Mouse (Mus musculus): ENCODE measurements around the gene Rer1. TPM values are rescaled to one million over a fixed set of nuclear protein-coding genes. Genes with fewer than 3 reads are reported as not detected.

The Rer1 gene
- polyA plus RNA-seq, 1 experiment = 82.5 TPM

- H3K4me1 ChIP-seq (ENCODE audit: control insufficient read depth, insufficient read depth, low read length) = peaks cover 11% of the 10 kb centered on the region
- no peaks in the 10 kb centered on the region for H3K36me3 ChIP-seq (ENCODE audit: control insufficient read depth, insufficient read depth, low read length, poor library complexity, severe bottlenecking)
- no peak overlapping the region for H3K4me3 ChIP-seq (ENCODE audit: low read depth, low read length)
- TF ChIP-seq POLR2A (IDR thresholded peaks at IDR 0.05; ENCODE audit: insufficient read depth, low read length) = no peak
- TF ChIP-seq CTCF (IDR thresholded peaks at IDR 0.05; ENCODE audit: low read depth, low read length) = no peak
- no peak for TF ChIP-seq EP300 (IDR thresholded peaks at IDR 0.05; ENCODE audit: insufficient read depth, low read depth, low read length)
- no peak overlapping the region for H3K27ac ChIP-seq (ENCODE audit: insufficient read depth, low read length)
- no peaks in the 10 kb centered on the region for H3K9me3 ChIP-seq (replicated peaks; ENCODE audit: control insufficient read depth, insufficient read depth, low read length, poor library complexity, severe bottlenecking)
- H3K9ac ChIP-seq (ENCODE audit: low read depth, poor library complexity, severe bottlenecking) = no peak overlapping the region
- no peaks in the 10 kb centered on the region for H3K27me3 ChIP-seq (ENCODE audit: control insufficient read depth, insufficient read depth, low read length, poor library complexity, severe bottlenecking)
These were observed 32.1 kb upstream of the Rer1 start for GRCm38 (mm10) chr4:155118278-155118677.

GRCm38 (mm10) chr4:155117396-155117978, 31.3 kb upstream of the Rer1 start:
- Histone ChIP-seq H3K9ac (ENCODE audit: low read depth, poor library complexity, severe bottlenecking) (no peak overlapping the region), H3K27me3 (ENCODE audit: control insufficient read depth, insufficient read depth, low read length, poor library complexity, severe bottlenecking) (no peaks in the 10 kb centered on the region), H3K4me1 (ENCODE audit: control insufficient read depth, insufficient read depth, low read length) (peaks cover 11% of the 10 kb centered on the region), H3K4me3 (ENCODE audit: low read depth, low read length) (no peak overlapping the region), H3K36me3 (ENCODE audit: control insufficient read depth, insufficient read depth, low read length, poor library complexity, severe bottlenecking) (no peaks in the 10 kb centered on the region), H3K9me3 (replicated peaks; ENCODE audit: control insufficient read depth, insufficient read depth, low read length, poor library complexity, severe bottlenecking) (no peaks in the 10 kb centered on the region), H3K27ac (ENCODE audit: insufficient read depth, low read length) (no peak overlapping the region)
- TF ChIP-seq POLR2A (IDR thresholded peaks at IDR 0.05; ENCODE audit: insufficient read depth, low read length) (no peak), EP300 (IDR thresholded peaks at IDR 0.05; ENCODE audit: insufficient read depth, low read depth, low read length) (no peak), CTCF (IDR thresholded peaks at IDR 0.05; ENCODE audit: low read depth, low read length) (no peak)

GRCm38 (mm10) chr4:155116607-155117006, 30.4 kb upstream of the Rer1 start:
- no peak overlapping the region for H3K4me3 ChIP-seq (ENCODE audit: low read depth, low read length)
- H3K4me1 ChIP-seq (ENCODE audit: control insufficient read depth, insufficient read depth, low read length) = peaks cover 11% of the 10 kb centered on the region
- no peak overlapping the region for H3K9ac ChIP-seq (ENCODE audit: low read depth, poor library complexity, severe bottlenecking)
- TF ChIP-seq CTCF (IDR thresholded peaks at IDR 0.05; ENCODE audit: low read depth, low read length) = no peak
- TF ChIP-seq EP300 (IDR thresholded peaks at IDR 0.05; ENCODE audit: insufficient read depth, low read depth, low read length) = no peak
- TF ChIP-seq POLR2A (IDR thresholded peaks at IDR 0.05; ENCODE audit: insufficient read depth, low read length) = no peak
- H3K27ac ChIP-seq (ENCODE audit: insufficient read depth, low read length) = no peak overlapping the region
- no peaks in the 10 kb centered on the region for H3K27me3 ChIP-seq (ENCODE audit: control insufficient read depth, insufficient read depth, low read length, poor library complexity, severe bottlenecking)
- H3K36me3 ChIP-seq (ENCODE audit: control insufficient read depth, insufficient read depth, low read length, poor library complexity, severe bottlenecking) = no peaks in the 10 kb centered on the region
- H3K9me3 ChIP-seq (replicated peaks; ENCODE audit: control insufficient read depth, insufficient read depth, low read length, poor library complexity, severe bottlenecking) = no peaks in the 10 kb centered on the region

- Histone ChIP-seq H3K9me3 (replicated peaks; ENCODE audit: control insufficient read depth, insufficient read depth, low read length, poor library complexity, severe bottlenecking) (no peaks in the 10 kb centered on the region), H3K4me1 (ENCODE audit: control insufficient read depth, insufficient read depth, low read length) (peaks cover 3% of the 10 kb centered on the region), H3K27ac (ENCODE audit: insufficient read depth, low read length) (no peak overlapping the region), H3K27me3 (ENCODE audit: control insufficient read depth, insufficient read depth, low read length, poor library complexity, severe bottlenecking) (no peaks in the 10 kb centered on the region), H3K4me3 (ENCODE audit: low read depth, low read length) (no peak overlapping the region), H3K9ac (ENCODE audit: low read depth, poor library complexity, severe bottlenecking) (no peak overlapping the region), H3K36me3 (ENCODE audit: control insufficient read depth, insufficient read depth, low read length, poor library complexity, severe bottlenecking) (no peaks in the 10 kb centered on the region)
- no peak for TF ChIP-seq EP300 (IDR thresholded peaks at IDR 0.05; ENCODE audit: insufficient read depth, low read depth, low read length)
- TF ChIP-seq CTCF (IDR thresholded peaks at IDR 0.05; ENCODE audit: low read depth, low read length) = no peak
- no peak for TF ChIP-seq POLR2A (IDR thresholded peaks at IDR 0.05; ENCODE audit: insufficient read depth, low read length)
These were observed 27.7 kb upstream of the Rer1 start for GRCm38 (mm10) chr4:155113766-155114410.

- H3K9ac ChIP-seq (ENCODE audit: low read depth, poor library complexity, severe bottlenecking) = no peak overlapping the region
- no peaks in the 10 kb centered on the region for H3K27me3 ChIP-seq (ENCODE audit: control insufficient read depth, insufficient read depth, low read length, poor library complexity, severe bottlenecking)
- H3K36me3 ChIP-seq (ENCODE audit: control insufficient read depth, insufficient read depth, low read length, poor library complexity, severe bottlenecking) = no peaks in the 10 kb centered on the region
- no peak for TF ChIP-seq CTCF (IDR thresholded peaks at IDR 0.05; ENCODE audit: low read depth, low read length)
- TF ChIP-seq EP300 (IDR thresholded peaks at IDR 0.05; ENCODE audit: insufficient read depth, low read depth, low read length) = no peak
- TF ChIP-seq POLR2A (IDR thresholded peaks at IDR 0.05; ENCODE audit: insufficient read depth, low read length) = no peak
- no peak overlapping the region for H3K27ac ChIP-seq (ENCODE audit: insufficient read depth, low read length)
- no peaks in the 10 kb centered on the region for H3K9me3 ChIP-seq (replicated peaks; ENCODE audit: control insufficient read depth, insufficient read depth, low read length, poor library complexity, severe bottlenecking)
- no peak overlapping the region for H3K4me3 ChIP-seq (ENCODE audit: low read depth, low read length)
- peaks cover 3% of the 10 kb centered on the region for H3K4me1 ChIP-seq (ENCODE audit: control insufficient read depth, insufficient read depth, low read length)
These were observed 23.3 kb upstream of the Rer1 start for GRCm38 (mm10) chr4:155109471-155109870.

- no peaks in the 10 kb centered on the region for H3K36me3 ChIP-seq (ENCODE audit: control insufficient read depth, insufficient read depth, low read length, poor library complexity, severe bottlenecking)
- no peaks in the 10 kb centered on the region for H3K4me1 ChIP-seq (ENCODE audit: control insufficient read depth, insufficient read depth, low read length)
- H3K27ac ChIP-seq (ENCODE audit: insufficient read depth, low read length) = no peak overlapping the region
- H3K9ac ChIP-seq (ENCODE audit: low read depth, poor library complexity, severe bottlenecking) = no peak overlapping the region
- no peaks in the 10 kb centered on the region for H3K9me3 ChIP-seq (replicated peaks; ENCODE audit: control insufficient read depth, insufficient read depth, low read length, poor library complexity, severe bottlenecking)
- H3K27me3 ChIP-seq (ENCODE audit: control insufficient read depth, insufficient read depth, low read length, poor library complexity, severe bottlenecking) = no peaks in the 10 kb centered on the region
- no peak overlapping the region for H3K4me3 ChIP-seq (ENCODE audit: low read depth, low read length)
- no peak for TF ChIP-seq EP300 (IDR thresholded peaks at IDR 0.05; ENCODE audit: insufficient read depth, low read depth, low read length)
- no peak for TF ChIP-seq CTCF (IDR thresholded peaks at IDR 0.05; ENCODE audit: low read depth, low read length)
- TF ChIP-seq POLR2A (IDR thresholded peaks at IDR 0.05; ENCODE audit: insufficient read depth, low read length) = no peak
These were observed 21.7 kb upstream of the Rer1 start for GRCm38 (mm10) chr4:155107886-155108285.
